ENCODE assay signal across 22 mouse cellular contexts in the genomic region with DNA sequence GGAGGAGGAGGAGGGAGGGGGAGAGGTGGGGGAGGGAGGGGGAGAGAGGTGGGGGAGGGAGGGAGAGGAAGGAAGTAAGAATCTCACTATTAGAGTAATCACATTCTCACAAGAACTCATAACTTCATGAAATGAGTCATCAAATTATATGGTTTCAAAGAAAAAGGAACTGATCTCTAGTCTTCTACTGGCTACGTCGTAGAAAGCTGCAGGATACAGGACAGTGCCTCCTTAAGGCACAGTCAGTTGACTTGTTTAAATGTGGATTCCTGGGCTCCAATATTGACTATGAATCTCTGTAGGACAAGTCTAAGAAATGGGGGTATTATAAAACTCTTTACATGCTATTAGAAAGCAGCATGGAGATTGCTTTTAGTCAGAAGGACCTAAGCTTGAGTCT. TPM values are rescaled to one million over a fixed set of nuclear protein-coding genes. Genes with fewer than 3 reads are reported as not detected.
A peak's percentile ranks its signal among the peaks of the same experiment; 100 is the strongest.
DNase-seq lines count a peak whose midpoint lies in the region; ATAC-seq lines count a peak whose summit lies in the region.
"Had no signal": no experiment of that assay in that cellular context is flagged by ENCODE, and none has a peak within 500 bp of the region (broad histone marks: within the 10 kb centered on the region; RNA-seq: fewer than 3 reads in every experiment).

No protein-coding gene starts in this region.

- no peak overlapping the region for H3K9ac ChIP-seq in kidney, embryonic 14.5 days (ENCODE audit: low read depth, low read length)
- H3K9ac ChIP-seq: forebrain, embryonic 12.5 days; limb, embryonic 15.5 days; liver, embryonic 14.5 days; lung, embryonic 15.5 days had no signal

- ATAC-seq in neutrophil, adult 5-6 weeks (ENCODE audit: extremely low read depth, insufficient number of reproducible peaks, low FRiP score, poor library complexity, severe bottlenecking) = 0 out of 2 replicates have a peak, but pooled peaks have one; percentile 19
- no peak for ATAC-seq in kidney, embryonic 14.5 days (ENCODE audit: low FRiP score, low TSS enrichment)
- ATAC-seq: midbrain, embryonic 16.5 days had no signal

- no peaks in the 10 kb centered on the region for H3K27me3 ChIP-seq in kidney, embryonic 14.5 days (ENCODE audit: control insufficient read depth, insufficient read depth, low read length)
- H3K27me3 ChIP-seq: forebrain, embryonic 12.5 days; limb, embryonic 15.5 days; lung, embryonic 15.5 days had no signal

- H3K36me3 ChIP-seq in kidney, embryonic 14.5 days (ENCODE audit: control insufficient read depth, insufficient read depth, low read length) = peaks cover 3% of the 10 kb centered on the region; the same call in 1 of the 2 replicates
- H3K36me3 ChIP-seq: forebrain, embryonic 12.5 days; limb, embryonic 15.5 days; lung, embryonic 15.5 days; midbrain, embryonic 10.5 days had no signal

- DNase-seq in CD4-positive helper T cell, adult 2 months (ENCODE audit: low read depth, low spot score) = peak; percentile 13
- DNase-seq in MEL-GATA-1-ER (ENCODE audit: extremely low read depth, low read depth) = peak; percentile 72
- DNase-seq in induced T-regulatory cell, adult 2 months (ENCODE audit: low read depth) = peak; percentile 45
- no peak for DNase-seq in spleen, postnatal 14 days (ENCODE audit: low spot score in 2 of 2)
- DNase-seq in heart, adult 8-10 months (ENCODE audit: low spot score) = no peak
- DNase-seq: adrenal gland, postnatal 10 days; B cell, adult 2 months; cerebellum, adult 2 months; gastrocnemius, postnatal 36 days; kidney, adult 18-20 months; left cerebral cortex, postnatal 4 days; lung, postnatal 36 days had no signal

- no peak overlapping the region for H3K27ac ChIP-seq in kidney, embryonic 14.5 days (ENCODE audit: low read depth, low read length)
- H3K27ac ChIP-seq: forebrain, embryonic 12.5 days; kidney, postnatal 0 days; limb, embryonic 15.5 days; liver, embryonic 14.5 days; lung, embryonic 15.5 days; midbrain, embryonic 10.5 days had no signal

- H3K4me3 ChIP-seq in kidney, embryonic 14.5 days (ENCODE audit: low read length) = no peak overlapping the region
- H3K4me3 ChIP-seq: forebrain, embryonic 12.5 days; limb, embryonic 15.5 days; lung, embryonic 15.5 days; midbrain, embryonic 10.5 days had no signal

- no peaks in the 10 kb centered on the region for H3K9me3 ChIP-seq in kidney, embryonic 14.5 days (ENCODE audit: control insufficient read depth, low read length)
- H3K9me3 ChIP-seq: forebrain, embryonic 12.5 days; limb, embryonic 15.5 days; lung, embryonic 15.5 days; midbrain, embryonic 10.5 days had no signal

- H3K4me1 ChIP-seq in kidney, embryonic 14.5 days (ENCODE audit: control insufficient read depth, insufficient read depth, low read length) = no peaks in the 10 kb centered on the region
- H3K4me1 ChIP-seq: forebrain, embryonic 12.5 days; limb, embryonic 15.5 days; lung, embryonic 15.5 days; midbrain, embryonic 10.5 days had no signal

- no peak overlapping the region for H3K4me2 ChIP-seq in kidney, embryonic 14.5 days (replicated peaks; ENCODE audit: low read depth, low read length)
- H3K4me2 ChIP-seq: forebrain, embryonic 12.5 days; heart, embryonic 11.5 days; limb, embryonic 15.5 days; lung, embryonic 15.5 days had no signal

- 91% methylated on average over 2 of the region's 2 CpGs for WGBS in kidney, embryonic 14.5 days

RNA-seq across cellular contexts. Expression of a gene that starts 12.5 kb away (rescaled TPM):
- 34.5 and 39.2 TPM in 2 replicates for total RNA-seq in neutrophil, adult 5-6 weeks (2017)
- total RNA-seq in heart, adult 8-10 months (2022) = 10 to 100 TPM; 13.0 to 18.8 (median 14.6) TPM
- 34.0 and 41.9 TPM in 2 replicates for polyA plus RNA-seq in kidney, embryonic 14.5 days (2014; fragmentation: Nextera tagmentation; extraction: Ambion mirVana)

Comparison
In these comparisons a context has a peak if more than half of its experiments do, and no peak if none do; other contexts are left out.
1. DNase-seq: peak in CD4-positive helper T cell, adult 2 months (single experiment), MEL-GATA-1-ER (single experiment) and induced T-regulatory cell, adult 2 months (single experiment); none in spleen, postnatal 14 days (0 of 2) and heart, adult 8-10 months (single experiment).